Mouse (Mus musculus): ENCODE measurements around the gene Serpinb9g. TPM values are rescaled to one million over a fixed set of nuclear protein-coding genes. Genes with fewer than 3 reads are reported as not detected.
A peak's percentile ranks its signal among the peaks of the same experiment; 100 is the strongest.

Gene Serpinb9g
- total and polyA plus RNA-seq, 3 experiments: not detected

- in situ Hi-C loops (cut with MboI; ENCODE audit: low pct_ligation_motif_present, low pct_unique_long_range_greater_than_20kb, low sequenced_read_pairs): no loop called here
- Histone ChIP-seq H3K79me2 (replicated peaks; ENCODE audit: control insufficient read depth, extremely low read depth, insufficient read depth, poor library complexity, severe bottlenecking) (no peaks in the 10 kb centered on the region), H3K27me3 (replicated peaks) (no peaks in the 10 kb centered on the region), H3K9me3 (replicated peaks; ENCODE audit: low read length) (no peaks in the 10 kb centered on the region), H3K4me2 (ENCODE audit: insufficient read depth, low read depth, poor library complexity, severe bottlenecking) (no peak overlapping the region), H3K9ac (ENCODE audit: insufficient read depth, low read depth) (no peak overlapping the region), H3K4me3 (replicated peaks in 1 of 3; ENCODE audit: low read depth in 2 of 3, low read length in 2 of 3, poor library complexity in 1 of 3) (no peak overlapping the region), H3K36me3 (replicated peaks in 1 of 2; ENCODE audit: control insufficient read depth in 1 of 2, insufficient read depth in 1 of 2, low read length in 1 of 2) (no peaks in the 10 kb centered on the region), H3K27ac (ENCODE audit: insufficient read depth, low read depth) (no peak overlapping the region), H3K4me1 (ENCODE audit: control insufficient read depth in 1 of 2, insufficient read depth in 2 of 2) (peaks cover 0 to 9% of the 10 kb centered on the region in 2 experiments; a peak in 2 of 4 replicates)
- dilution Hi-C loops (cut with MboI; ENCODE audit: extremely low pct_ligation_motif_present, extremely low pct_unique_long_range_greater_than_20kb, low sequenced_read_pairs): no loop called here
- DNase-seq (ENCODE audit: extremely low read depth): peak; percentile 27
- TF ChIP-seq MEF2A (IDR thresholded peaks at IDR 0.05; ENCODE audit: borderline replicate concordance, low read depth, low read length): no peak
- no peak for TF ChIP-seq JUN (IDR thresholded peaks at IDR 0.05; ENCODE audit: insufficient read depth, low read depth, low read length)
- TF ChIP-seq ZC3H11A (IDR thresholded peaks at IDR 0.05; ENCODE audit: low read depth, low read length): no peak
- no peak for TF ChIP-seq UBTF (IDR thresholded peaks at IDR 0.05; ENCODE audit: low read depth, low read length)
- no peak for TF ChIP-seq TBP (conservative IDR thresholded peaks at IDR 0.05; ENCODE audit: low read depth, low read length)
- TF ChIP-seq USF1 (IDR thresholded peaks at IDR 0.05; ENCODE audit: low read depth, low read length): no peak
- no peak for TF ChIP-seq ETS1 (conservative IDR thresholded peaks at IDR 0.05; ENCODE audit: low read depth, low read length)
- no peak for TF ChIP-seq HCFC1 (IDR thresholded peaks at IDR 0.05; ENCODE audit: low read depth, low read length)
- no peak for TF ChIP-seq POLR2A (IDR thresholded peaks at IDR 0.05; ENCODE audit: low read depth, low read length)
- no peak for TF ChIP-seq CHD1 (IDR thresholded peaks at IDR 0.05; ENCODE audit: low read depth, low read length)
- TF ChIP-seq NRF1 (IDR thresholded peaks at IDR 0.05; ENCODE audit: low read depth, low read length): no peak
- TF ChIP-seq IRF4 (IDR thresholded peaks at IDR 0.05; ENCODE audit: low read depth, low read length): no peak
- no peak for TF ChIP-seq CHD2 (IDR thresholded peaks at IDR 0.05; ENCODE audit: low read length)
- no peak for TF ChIP-seq JUND (conservative IDR thresholded peaks at IDR 0.05; ENCODE audit: low read depth, low read length)
- no peak for TF ChIP-seq BHLHE40 (IDR thresholded peaks at IDR 0.05; ENCODE audit: low read depth, low read length)
- TF ChIP-seq ZNF384 (IDR thresholded peaks at IDR 0.05; ENCODE audit: low read depth, low read length): no peak
- no peak for TF ChIP-seq ZMIZ1 (IDR thresholded peaks at IDR 0.05; ENCODE audit: low read depth, low read length)
- TF ChIP-seq CTCF (conservative IDR thresholded peaks at IDR 0.05 in 1 of 2, IDR thresholded peaks at IDR 0.05 in 1 of 2; ENCODE audit: low read depth in 2 of 2, low read length in 2 of 2): no peak
- TF ChIP-seq EP300 (IDR thresholded peaks at IDR 0.05; ENCODE audit: low read length): no peak
- no peak for TF ChIP-seq ZKSCAN1 (IDR thresholded peaks at IDR 0.05; ENCODE audit: borderline replicate concordance, low read depth, low read length)
Observed at GRCm38 (mm10) chr13:33532814-33533213, 48.2 kb downstream of the Serpinb9g start.

Other genes with a start within 250 kb of the Serpinb9g start
- not detected in 2 replicates for gene Serpinb9e, start 235.2 kb upstream of the Serpinb9g start, total RNA-seq (2012; rRNA removed)
- not detected in 2 replicates for gene Serpinb9e, start 235.2 kb upstream of the Serpinb9g start, total RNA-seq (2014; rRNA removed)
- not detected in 2 replicates for gene Serpinb9e, start 235.2 kb upstream of the Serpinb9g start, polyA plus RNA-seq (2012; ENCODE audit: insufficient read length, low read depth)
- gene Serpinb9f, start 160.7 kb upstream of the Serpinb9g start, total RNA-seq (2012; rRNA removed): not detected in 2 replicates
- not detected in 2 replicates for gene Serpinb9f, start 160.7 kb upstream of the Serpinb9g start, total RNA-seq (2014; rRNA removed)
- gene Serpinb9f, start 160.7 kb upstream of the Serpinb9g start, polyA plus RNA-seq (2012; ENCODE audit: insufficient read length, low read depth): not detected in 2 replicates
- gene Gm11397, start 89.0 kb upstream of the Serpinb9g start, total RNA-seq (2012; rRNA removed): not detected in 2 replicates
- gene Gm11397, start 89.0 kb upstream of the Serpinb9g start, total RNA-seq (2014; rRNA removed): not detected in 2 replicates
- not detected in 2 replicates for gene Gm11397, start 89.0 kb upstream of the Serpinb9g start, polyA plus RNA-seq (2012; ENCODE audit: insufficient read length, low read depth)
- gene Serpinb6d, start 176.6 kb downstream of the Serpinb9g start, total RNA-seq (2012; rRNA removed): not detected in 2 replicates
- not detected in 2 replicates for gene Serpinb6d, start 176.6 kb downstream of the Serpinb9g start, total RNA-seq (2014; rRNA removed)
- gene Serpinb6d, start 176.6 kb downstream of the Serpinb9g start, polyA plus RNA-seq (2012; ENCODE audit: insufficient read length, low read depth): not detected in 2 replicates

Data from CH12.LX (cell line).